Mouse (Mus musculus): ENCODE data around the gene Cerkl. TPM values are rescaled to one million over a fixed set of nuclear protein-coding genes. Genes with fewer than 3 reads are reported as not detected.

The Cerkl gene
- total and polyA plus RNA-seq, 2 experiments from 2014 or later = 1.4 TPM; not detected in 1

DNA sequence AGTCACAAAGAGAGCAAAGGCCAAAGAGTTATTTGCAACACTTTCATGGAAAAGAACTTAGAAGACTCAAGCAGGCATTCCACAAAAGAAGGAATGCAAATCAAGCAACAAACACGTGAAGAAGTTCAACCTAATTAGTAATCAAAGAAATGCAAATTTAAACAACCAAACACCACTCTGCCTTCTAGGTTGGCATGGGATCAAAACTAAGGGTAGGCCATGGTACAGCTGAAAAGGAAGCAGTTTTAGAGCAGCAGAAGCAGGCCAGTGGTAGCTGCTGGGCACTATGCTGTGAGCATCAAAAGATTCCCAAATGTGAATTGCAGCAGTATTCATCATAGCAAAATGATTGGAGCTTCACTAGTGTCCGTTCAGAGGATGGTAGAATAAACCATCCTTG, 59.5 kb downstream of the Cerkl start:
- Histone ChIP-seq H3K4me1 (ENCODE audit: control insufficient read depth, insufficient read depth) (no peaks in the 10 kb centered on the region), H3K4me3 (ENCODE audit: low read depth, low read length) (no peak overlapping the region), H3K9me3 (replicated peaks; ENCODE audit: control insufficient read depth, low read length) (no peaks in the 10 kb centered on the region), H3K36me3 (replicated peaks; ENCODE audit: control insufficient read depth, insufficient read depth, low read length) (no peaks in the 10 kb centered on the region), H3K27me3 (ENCODE audit: control insufficient read depth, insufficient read depth, low read length) (no peaks in the 10 kb centered on the region), H3K27ac (ENCODE audit: low read depth) (no peak overlapping the region), H3K4me2 (ENCODE audit: low read depth, low read length) (no peak overlapping the region), H3K9ac (replicated peaks; ENCODE audit: low read depth, low read length) (no peak overlapping the region)
- no peak for TF ChIP-seq CTCF (IDR thresholded peaks at IDR 0.05; ENCODE audit: low read depth)
- no peak for TF ChIP-seq EP300 (IDR thresholded peaks at IDR 0.05; ENCODE audit: low read depth)
- ATAC-seq (ENCODE audit: insufficient read depth, low read depth) (no peak), DNase-seq (ENCODE audit: low spot score) (no peak)
- WGBS = 60% methylated on average over 2 of the region's 2 CpGs

GRCm38 (mm10) chr2:79379087-79380041, 77.2 kb downstream of the Cerkl start:
- Histone ChIP-seq H3K4me2 (ENCODE audit: low read depth, low read length) (no peak overlapping the region), H3K9me3 (replicated peaks; ENCODE audit: control insufficient read depth, low read length) (no peaks in the 10 kb centered on the region), H3K36me3 (replicated peaks; ENCODE audit: control insufficient read depth, insufficient read depth, low read length) (no peaks in the 10 kb centered on the region), H3K4me3 (ENCODE audit: low read depth, low read length) (no peak overlapping the region), H3K9ac (replicated peaks; ENCODE audit: low read depth, low read length) (no peak overlapping the region), H3K27me3 (ENCODE audit: control insufficient read depth, insufficient read depth, low read length) (no peaks in the 10 kb centered on the region), H3K4me1 (ENCODE audit: control insufficient read depth, insufficient read depth) (no peaks in the 10 kb centered on the region), H3K27ac (ENCODE audit: low read depth) (no peak overlapping the region)
- ATAC-seq (ENCODE audit: insufficient read depth, low read depth) (no peak), DNase-seq (ENCODE audit: low spot score) (no peak)
- 56% methylated on average over 12 of the region's 12 CpGs for WGBS
- TF ChIP-seq EP300 (IDR thresholded peaks at IDR 0.05; ENCODE audit: low read depth) (no peak), CTCF (IDR thresholded peaks at IDR 0.05; ENCODE audit: low read depth) (no peak)

DNA sequence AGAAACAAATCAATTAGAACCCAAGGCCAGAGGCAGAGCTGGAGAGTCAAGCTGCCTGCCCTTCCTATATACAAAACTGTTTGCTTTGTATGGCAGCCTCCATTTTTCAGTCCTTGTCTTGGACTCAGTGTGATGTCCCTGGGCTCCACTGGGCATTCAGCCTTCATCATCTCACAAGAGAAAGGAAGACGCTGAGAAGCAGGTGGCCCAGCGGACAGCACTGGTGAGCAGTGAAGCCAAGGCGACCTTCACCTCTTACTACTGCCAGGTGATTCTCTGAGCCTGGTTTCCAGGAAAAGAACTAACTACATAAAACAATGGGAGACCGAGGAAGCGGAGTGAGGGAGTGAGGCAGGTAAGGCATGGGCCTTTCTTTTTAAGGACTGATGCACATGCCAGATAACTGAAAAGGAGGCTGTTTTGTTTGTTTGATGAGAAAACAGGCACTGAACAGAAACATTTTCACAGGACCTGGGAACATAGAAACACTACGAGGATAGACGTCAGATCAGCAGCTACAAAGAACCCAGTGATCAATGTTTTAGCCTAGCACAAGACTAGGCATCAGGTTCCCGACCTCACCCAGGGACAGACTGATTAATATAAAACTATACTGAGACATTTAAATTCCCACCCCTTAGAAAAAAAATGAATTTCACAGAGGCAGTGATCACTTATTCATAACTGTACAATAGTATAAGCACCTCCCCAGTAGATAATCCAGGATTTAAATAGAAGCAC, 78.1 kb downstream of the Cerkl start:
- no peaks in the 10 kb centered on the region for H3K27me3 ChIP-seq (ENCODE audit: control insufficient read depth, insufficient read depth, low read length)
- ATAC-seq (ENCODE audit: insufficient read depth, low read depth) = no peak

GRCm38 (mm10) chr2:79372486-79373200, 83.9 kb downstream of the Cerkl start:
- Histone ChIP-seq H3K27me3 (ENCODE audit: control insufficient read depth, insufficient read depth, low read length) (no peaks in the 10 kb centered on the region), H3K27ac (ENCODE audit: low read depth) (no peak overlapping the region), H3K36me3 (replicated peaks; ENCODE audit: control insufficient read depth, insufficient read depth, low read length) (no peaks in the 10 kb centered on the region), H3K4me2 (ENCODE audit: low read depth, low read length) (no peak overlapping the region), H3K9me3 (replicated peaks; ENCODE audit: control insufficient read depth, low read length) (no peaks in the 10 kb centered on the region), H3K4me3 (ENCODE audit: low read depth, low read length) (no peak overlapping the region), H3K9ac (replicated peaks; ENCODE audit: low read depth, low read length) (no peak overlapping the region), H3K4me1 (ENCODE audit: control insufficient read depth, insufficient read depth) (no peaks in the 10 kb centered on the region)
- 40% methylated on average over 6 of the region's 6 CpGs for WGBS
- no peak for TF ChIP-seq EP300 (IDR thresholded peaks at IDR 0.05; ENCODE audit: low read depth)
- peak; percentile 54 for TF ChIP-seq CTCF (IDR thresholded peaks at IDR 0.05; ENCODE audit: low read depth)
- ATAC-seq (ENCODE audit: insufficient read depth, low read depth) = 0 out of 2 replicates have a peak, but pooled peaks have one; percentile 39
- DNase-seq (ENCODE audit: low spot score) = peak; percentile 26

More for the DNA sequence above, 78.1 kb downstream of the Cerkl start:
- Histone ChIP-seq H3K9me3 (replicated peaks; ENCODE audit: control insufficient read depth, low read length) (no peaks in the 10 kb centered on the region), H3K4me3 (ENCODE audit: low read depth, low read length) (no peak overlapping the region), H3K9ac (replicated peaks; ENCODE audit: low read depth, low read length) (no peak overlapping the region), H3K4me2 (ENCODE audit: low read depth, low read length) (no peak overlapping the region), H3K27ac (ENCODE audit: low read depth) (no peak overlapping the region), H3K36me3 (replicated peaks; ENCODE audit: control insufficient read depth, insufficient read depth, low read length) (no peaks in the 10 kb centered on the region), H3K4me1 (ENCODE audit: control insufficient read depth, insufficient read depth) (no peaks in the 10 kb centered on the region)
- TF ChIP-seq CTCF (IDR thresholded peaks at IDR 0.05; ENCODE audit: low read depth) (no peak), EP300 (IDR thresholded peaks at IDR 0.05; ENCODE audit: low read depth) (no peak)
- WGBS = 77% methylated on average over 8 of the region's 8 CpGs
- DNase-seq (ENCODE audit: low spot score) = no peak

- H3K27ac ChIP-seq (ENCODE audit: low read depth) = no peak overlapping the region
- no peak for DNase-seq (ENCODE audit: low spot score)
- H3K9me3 ChIP-seq (replicated peaks; ENCODE audit: control insufficient read depth, low read length) = no peaks in the 10 kb centered on the region
- H3K4me2 ChIP-seq (ENCODE audit: low read depth, low read length) = no peak overlapping the region
- no peaks in the 10 kb centered on the region for H3K4me1 ChIP-seq (ENCODE audit: control insufficient read depth, insufficient read depth)
- no peaks in the 10 kb centered on the region for H3K36me3 ChIP-seq (replicated peaks; ENCODE audit: control insufficient read depth, insufficient read depth, low read length)
- no peak for TF ChIP-seq EP300 (IDR thresholded peaks at IDR 0.05; ENCODE audit: low read depth)
- no peak for TF ChIP-seq CTCF (IDR thresholded peaks at IDR 0.05; ENCODE audit: low read depth)
- ATAC-seq (ENCODE audit: insufficient read depth, low read depth) = no peak
- 69% methylated on average over 2 of the region's 2 CpGs for WGBS
- H3K9ac ChIP-seq (replicated peaks; ENCODE audit: low read depth, low read length) = no peak overlapping the region
- H3K4me3 ChIP-seq (ENCODE audit: low read depth, low read length) = no peak overlapping the region
- H3K27me3 ChIP-seq (ENCODE audit: control insufficient read depth, insufficient read depth, low read length) = no peaks in the 10 kb centered on the region
Observed at GRCm38 (mm10) chr2:79372154-79372467, 84.5 kb downstream of the Cerkl start.

Data from heart, postnatal 0 days (tissue).